Mouse (Mus musculus) CH12F3 (cell line): Measurements from ENCODE around the gene Ube2d1.

Source experiments
- in situ Hi-C: fragments of 300-500 bp; cut with MboI; formaldehyde crosslinking; loops from 2 replicates; pipeline ENCODE4 v1.14.3; 2020; ENCODE audit warnings: low sequenced_read_pairs

Ube2d1 gene

GRCm38 (mm10) chr10:71234071-71234470 is 51.0 kb downstream of the Ube2d1 start:
- in situ Hi-C loops, result no loop called here

- in situ Hi-C loops, result no loop called here
Observed at GRCm38 (mm10) chr10:71225894-71226293, 59.2 kb downstream of the Ube2d1 start.

- in situ Hi-C loops, result loop anchor here (25.0 kb wide), 1 partner anchor 911 kb away; no protein-coding TSS in a partner anchor
Observed at GRCm38 (mm10) chr10:71223101-71223500, 62.0 kb downstream of the Ube2d1 start.

- in situ Hi-C loops, result loop anchor here (25.0 kb wide), 1 partner anchor 910 kb away; no protein-coding TSS in a partner anchor
Observed at GRCm38 (mm10) chr10:71222639-71223038, 62.4 kb downstream of the Ube2d1 start.

- in situ Hi-C loops, result loop anchor here (25.0 kb wide), 1 partner anchor 906 kb away; no protein-coding TSS in a partner anchor
Observed at GRCm38 (mm10) chr10:71218228-71218892, 66.7 kb downstream of the Ube2d1 start.

GRCm38 (mm10) chr10:71215996-71216395 is 69.1 kb downstream of the Ube2d1 start:
- in situ Hi-C loops, result loop anchor here (25.0 kb wide), 1 partner anchor 904 kb away; no protein-coding TSS in a partner anchor
